Mouse (Mus musculus): ENCODE results near the gene Fam81b. TPM values are rescaled to one million over a fixed set of nuclear protein-coding genes. Genes with fewer than 3 reads are reported as not detected.
"Not testable (repeated sequence)": the region's sequence is repeated elsewhere in the genome, so short reads cannot be mapped to it uniquely, and the experiment has no call there.

Gene Fam81b
- not detected in 2 replicates for polyA plus RNA-seq (2015; fragmentation: Nextera tagmentation; extraction: Ambion mirVana)

DNA sequence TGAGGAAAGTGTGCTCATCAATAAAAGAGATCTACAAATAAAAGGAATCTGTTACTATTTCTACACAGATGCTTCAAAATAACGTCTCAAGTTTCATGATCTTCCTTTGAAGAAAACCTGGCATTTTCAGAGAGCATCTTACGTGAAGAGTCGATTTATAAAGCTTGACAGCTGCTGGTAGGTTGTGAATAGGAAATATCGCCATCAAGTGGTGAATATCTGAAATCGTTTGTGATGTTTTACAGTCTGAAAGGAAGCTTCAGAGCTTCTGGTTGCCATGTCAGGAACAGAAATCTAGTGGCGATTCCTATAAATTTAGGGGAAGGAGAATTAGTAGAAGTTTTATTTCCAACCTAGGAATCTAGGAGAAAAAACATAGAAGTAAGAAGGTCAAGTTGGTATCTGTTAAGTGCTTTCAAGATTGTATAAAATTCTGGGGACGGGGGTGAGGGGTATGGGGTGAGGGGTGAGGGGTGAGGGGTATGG, at the start of gene Fam81b:
Fam81b (minus strand) TSS at position 436 of the 486 bp plus-strand sequence.
- no peak within 1 kb of the TSS for H3K27ac ChIP-seq (replicated peaks)
- H3K4me3 ChIP-seq (replicated peaks): no peak within 1 kb of the TSS
- ATAC-seq (ENCODE audit: insufficient read depth): no peak
- no peaks in the 10 kb centered on the region for H3K9me3 ChIP-seq (replicated peaks)
- no peaks in the 10 kb centered on the region for H3K27me3 ChIP-seq
- no peaks in the 10 kb centered on the region for H3K36me3 ChIP-seq (replicated peaks)
- H3K9ac ChIP-seq: no peak within 1 kb of the TSS
- 29% methylated on average over 7 of the region's 7 CpGs for WGBS (ENCODE audit: insufficient replicate concordance)
- no peaks in the 10 kb centered on the region for H3K4me1 ChIP-seq (replicated peaks)
- no peak within 1 kb of the TSS for H3K4me2 ChIP-seq

DNA sequence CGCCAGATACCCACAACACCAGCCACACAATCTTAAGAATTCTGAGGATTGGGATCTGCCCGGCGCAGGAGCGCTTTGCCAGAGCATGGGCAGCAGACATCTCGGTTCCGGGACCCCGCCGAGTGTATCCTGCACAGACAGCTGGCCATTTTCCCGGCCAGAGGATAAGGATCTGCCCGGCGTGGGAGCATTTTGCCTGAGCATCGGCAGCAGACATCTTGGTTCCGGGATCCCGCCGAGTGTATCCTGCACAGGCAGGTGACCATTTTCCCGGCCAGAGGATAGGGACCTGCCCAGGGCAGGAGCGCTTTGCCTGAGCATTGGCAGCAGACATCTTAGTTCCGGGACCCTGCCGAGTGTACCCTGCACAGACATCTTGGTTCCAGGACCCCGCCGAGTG, 41.1 kb upstream of the Fam81b start:
- H3K4me1 ChIP-seq (replicated peaks); H3K9ac ChIP-seq; H3K27ac ChIP-seq (replicated peaks); H3K27me3 ChIP-seq; ATAC-seq (ENCODE audit: insufficient read depth); H3K4me3 ChIP-seq (replicated peaks); H3K4me2 ChIP-seq; H3K36me3 ChIP-seq (replicated peaks); H3K9me3 ChIP-seq (replicated peaks): not testable (repeated sequence)
- WGBS (ENCODE audit: insufficient replicate concordance): 66% methylated on average over 21 of the region's 21 CpGs

DNA sequence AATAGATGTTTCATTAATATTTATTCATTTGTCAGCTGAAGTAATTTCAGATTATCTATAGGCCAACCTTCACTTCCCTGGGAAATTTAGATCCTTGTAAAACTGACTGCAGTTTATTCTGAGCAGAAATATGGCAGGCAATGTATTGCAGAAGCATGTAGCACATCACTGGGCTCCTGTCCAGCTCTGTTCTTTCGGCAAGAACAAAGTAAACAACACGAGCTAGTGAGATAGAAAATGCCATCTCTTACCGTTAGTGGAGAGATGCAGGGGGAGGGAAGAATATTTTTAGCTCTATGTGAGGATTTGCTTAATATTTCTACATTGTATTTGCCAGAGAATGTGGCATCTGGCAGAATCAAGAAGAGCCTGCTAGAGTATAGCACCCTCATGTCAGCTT, 13.8 kb upstream of the Fam81b start:
- 43% methylated on average over 3 of the region's 3 CpGs for WGBS (ENCODE audit: insufficient replicate concordance)
- ATAC-seq (ENCODE audit: insufficient read depth): no peak

DNA sequence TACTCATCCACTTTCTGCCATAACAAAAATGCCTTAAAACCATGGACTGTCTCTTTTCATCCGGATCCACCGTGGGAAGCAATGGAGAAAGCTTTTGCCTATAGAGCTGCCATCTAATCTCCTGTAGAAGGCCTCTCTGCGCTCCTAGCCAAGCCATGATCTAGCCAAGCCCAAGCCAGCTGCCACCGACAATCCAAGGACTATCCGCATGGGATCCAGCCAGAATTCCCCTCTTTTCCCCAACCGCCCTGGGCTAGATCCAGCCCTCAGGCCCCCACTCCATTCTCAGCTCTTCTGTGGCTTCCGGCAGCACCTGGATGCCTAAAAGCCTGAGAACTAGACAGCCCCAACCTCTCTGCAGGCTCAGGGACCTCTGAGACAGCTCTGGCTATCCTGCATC, 6.7 kb upstream of the Fam81b start:
- ATAC-seq (ENCODE audit: insufficient read depth): no peak
- no peaks in the 10 kb centered on the region for H3K9me3 ChIP-seq (replicated peaks)
- no peak overlapping the region for H3K9ac ChIP-seq
- no peak overlapping the region for H3K4me2 ChIP-seq
- 67% methylated on average over 7 of the region's 7 CpGs for WGBS (ENCODE audit: insufficient replicate concordance)
- H3K4me3 ChIP-seq (replicated peaks): no peak overlapping the region
- H3K27ac ChIP-seq (replicated peaks): no peak overlapping the region
- H3K27me3 ChIP-seq: no peaks in the 10 kb centered on the region
- H3K36me3 ChIP-seq (replicated peaks): no peaks in the 10 kb centered on the region
- H3K4me1 ChIP-seq (replicated peaks): no peaks in the 10 kb centered on the region

More for the DNA sequence above, 13.8 kb upstream of the Fam81b start:
- Histone ChIP-seq H3K4me3 (replicated peaks) (no peak overlapping the region), H3K4me2 (no peak overlapping the region), H3K9me3 (replicated peaks) (no peaks in the 10 kb centered on the region), H3K27me3 (no peaks in the 10 kb centered on the region), H3K4me1 (replicated peaks) (no peaks in the 10 kb centered on the region), H3K9ac (no peak overlapping the region), H3K36me3 (replicated peaks) (no peaks in the 10 kb centered on the region), H3K27ac (replicated peaks) (no peak overlapping the region)

DNA sequence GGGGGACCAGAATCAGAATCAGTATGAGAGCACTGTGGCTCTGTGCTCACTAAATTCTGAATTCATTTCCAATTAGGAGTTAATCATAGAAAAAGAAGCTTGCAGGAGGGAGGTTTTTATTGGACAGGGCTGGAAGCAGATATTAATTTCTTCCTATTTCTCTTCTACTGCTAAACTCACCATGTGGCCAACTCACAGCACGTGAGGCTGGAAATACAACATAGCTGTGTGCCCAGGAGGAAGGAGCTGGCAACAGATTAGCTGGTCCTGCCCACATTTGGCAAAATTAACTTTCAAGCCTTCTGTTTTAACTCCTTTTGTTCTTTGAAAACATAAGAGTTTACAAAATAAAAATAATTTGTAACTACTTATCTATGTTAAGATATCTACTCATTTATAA, 3.9 kb upstream of the Fam81b start:
- no peak for ATAC-seq (ENCODE audit: insufficient read depth)
- Histone ChIP-seq H3K9ac (no peak overlapping the region), H3K4me2 (no peak overlapping the region), H3K27ac (replicated peaks) (no peak overlapping the region), H3K9me3 (replicated peaks) (no peaks in the 10 kb centered on the region), H3K27me3 (no peaks in the 10 kb centered on the region), H3K4me3 (replicated peaks) (no peak overlapping the region), H3K36me3 (replicated peaks) (no peaks in the 10 kb centered on the region), H3K4me1 (replicated peaks) (no peaks in the 10 kb centered on the region)
- 28% methylated on average over 1 of the region's 1 CpGs for WGBS (ENCODE audit: insufficient replicate concordance)

DNA sequence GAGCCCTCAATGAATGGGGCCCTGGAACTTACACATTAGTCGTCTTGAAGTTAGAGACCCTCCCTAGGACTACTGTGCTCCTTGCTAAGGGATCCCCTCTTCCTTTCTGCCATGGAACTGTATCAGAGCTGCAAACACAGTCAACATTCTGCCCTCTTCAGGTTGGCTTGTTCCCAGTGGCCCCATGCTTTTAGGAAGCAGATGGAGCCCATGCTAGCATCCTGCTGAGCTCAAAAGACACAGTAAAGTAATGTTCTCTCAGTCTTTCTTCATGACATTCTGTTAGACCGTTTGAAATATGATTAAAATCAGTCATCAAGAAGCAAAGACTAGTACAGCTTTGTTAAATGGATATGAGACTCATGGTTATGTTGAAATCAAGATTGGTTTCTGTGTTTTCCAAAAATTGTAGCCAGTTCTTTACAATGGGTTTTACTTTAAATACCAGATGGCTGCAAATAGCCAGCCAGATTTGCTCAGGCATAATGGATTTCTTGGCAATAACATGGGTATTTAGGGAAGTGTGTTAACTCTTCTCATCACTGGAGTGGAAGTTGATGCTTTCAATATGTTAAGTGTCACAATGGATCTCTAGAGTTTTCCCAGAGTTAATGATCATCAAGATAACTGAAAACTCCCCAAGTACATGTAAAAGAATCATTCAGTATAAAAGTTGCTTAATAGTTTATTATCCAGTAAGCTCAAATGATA, 938 bp upstream of the Fam81b start:
- no peak overlapping the region for H3K9ac ChIP-seq
- no peaks in the 10 kb centered on the region for H3K9me3 ChIP-seq (replicated peaks)
- H3K4me1 ChIP-seq (replicated peaks): no peaks in the 10 kb centered on the region
- no peaks in the 10 kb centered on the region for H3K36me3 ChIP-seq (replicated peaks)
- H3K27me3 ChIP-seq: no peaks in the 10 kb centered on the region
- no peak for ATAC-seq (ENCODE audit: insufficient read depth)
- no peak overlapping the region for H3K4me2 ChIP-seq
- 26% methylated on average over 2 of the region's 2 CpGs for WGBS (ENCODE audit: insufficient replicate concordance)
- H3K4me3 ChIP-seq (replicated peaks): no peak overlapping the region
- no peak overlapping the region for H3K27ac ChIP-seq (replicated peaks)

DNA sequence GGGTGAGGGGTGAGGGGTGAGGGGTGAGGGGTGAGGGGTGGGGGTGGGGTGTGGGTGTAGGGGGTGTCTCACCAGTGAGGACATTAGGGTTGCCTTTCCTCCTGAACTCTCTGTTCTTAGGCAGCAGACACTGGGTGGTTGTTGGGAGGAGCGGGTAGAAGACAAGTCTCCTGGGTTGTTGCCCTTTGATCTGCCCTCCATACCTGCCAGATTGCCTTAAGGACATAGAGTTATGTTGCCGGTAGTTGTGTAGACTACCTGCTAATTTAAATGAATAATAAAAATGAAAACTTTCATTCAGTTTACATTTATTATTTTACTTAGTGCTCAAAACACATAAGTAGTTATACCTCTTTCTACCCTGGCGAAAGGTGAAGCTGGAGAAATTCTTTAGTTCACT, 369 bp upstream of the Fam81b start:
- no peak overlapping the region for H3K27ac ChIP-seq (replicated peaks)
- H3K27me3 ChIP-seq: no peaks in the 10 kb centered on the region
- 68% methylated on average over 3 of the region's 3 CpGs for WGBS (ENCODE audit: insufficient replicate concordance)
- no peak overlapping the region for H3K9ac ChIP-seq
- no peaks in the 10 kb centered on the region for H3K36me3 ChIP-seq (replicated peaks)
- H3K9me3 ChIP-seq (replicated peaks): no peaks in the 10 kb centered on the region
- no peak for ATAC-seq (ENCODE audit: insufficient read depth)
- no peaks in the 10 kb centered on the region for H3K4me1 ChIP-seq (replicated peaks)
- no peak overlapping the region for H3K4me3 ChIP-seq (replicated peaks)
- no peak overlapping the region for H3K4me2 ChIP-seq

DNA sequence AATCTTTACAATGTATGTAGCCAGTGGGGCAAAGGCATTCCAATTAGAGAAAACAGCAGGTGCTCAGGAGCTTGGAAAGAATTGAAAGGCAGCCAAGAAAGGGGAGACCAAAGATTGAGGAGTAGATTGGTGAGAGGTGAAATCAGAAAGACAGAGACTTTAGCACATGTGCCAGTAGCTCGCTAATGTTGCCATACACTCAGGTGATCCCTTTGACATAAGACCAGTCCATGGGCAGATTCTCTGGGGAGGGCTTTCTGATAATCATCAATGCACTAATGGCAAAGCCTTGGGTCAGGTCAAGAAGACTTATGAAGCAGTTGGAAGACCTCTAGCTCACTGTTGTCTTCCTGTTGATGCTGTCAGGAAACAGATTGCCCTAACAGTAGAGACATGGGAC, 671 bp downstream of the Fam81b start:
- Histone ChIP-seq H3K27ac (replicated peaks) (no peak overlapping the region), H3K36me3 (replicated peaks) (no peaks in the 10 kb centered on the region), H3K9me3 (replicated peaks) (no peaks in the 10 kb centered on the region), H3K4me2 (no peak overlapping the region), H3K27me3 (no peaks in the 10 kb centered on the region), H3K4me3 (replicated peaks) (no peak overlapping the region), H3K4me1 (replicated peaks) (no peaks in the 10 kb centered on the region), H3K9ac (no peak overlapping the region)
- WGBS (ENCODE audit: insufficient replicate concordance): 51% methylated on average over 1 of the region's 1 CpGs
- ATAC-seq (ENCODE audit: insufficient read depth): no peak

DNA sequence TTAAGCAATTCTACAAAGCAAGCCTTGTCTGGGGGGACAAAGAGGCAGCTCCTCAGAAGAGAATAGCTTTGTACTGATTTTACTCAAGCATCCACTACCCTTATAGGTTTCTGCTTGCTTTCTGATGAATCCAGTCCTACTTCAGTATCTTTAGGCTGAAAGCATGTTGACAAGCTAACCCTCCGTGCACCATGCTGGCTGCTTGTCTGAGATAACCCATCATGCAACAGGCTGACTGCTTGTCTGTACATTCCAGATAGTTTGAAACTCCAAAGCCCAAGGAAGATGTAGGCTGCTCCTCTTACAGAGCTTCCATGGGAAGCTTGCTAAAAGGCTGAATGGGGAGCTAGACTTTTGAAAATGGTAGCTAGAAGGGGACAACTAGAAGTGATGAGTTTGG, 1.7 kb downstream of the Fam81b start:
- Histone ChIP-seq H3K4me1 (replicated peaks) (no peaks in the 10 kb centered on the region), H3K4me3 (replicated peaks) (no peak overlapping the region), H3K9me3 (replicated peaks) (no peaks in the 10 kb centered on the region), H3K27me3 (no peaks in the 10 kb centered on the region), H3K27ac (replicated peaks) (no peak overlapping the region), H3K4me2 (no peak overlapping the region), H3K36me3 (replicated peaks) (no peaks in the 10 kb centered on the region), H3K9ac (no peak overlapping the region)
- ATAC-seq (ENCODE audit: insufficient read depth): no peak
- WGBS (ENCODE audit: insufficient replicate concordance): 30% methylated on average over 1 of the region's 1 CpGs

DNA sequence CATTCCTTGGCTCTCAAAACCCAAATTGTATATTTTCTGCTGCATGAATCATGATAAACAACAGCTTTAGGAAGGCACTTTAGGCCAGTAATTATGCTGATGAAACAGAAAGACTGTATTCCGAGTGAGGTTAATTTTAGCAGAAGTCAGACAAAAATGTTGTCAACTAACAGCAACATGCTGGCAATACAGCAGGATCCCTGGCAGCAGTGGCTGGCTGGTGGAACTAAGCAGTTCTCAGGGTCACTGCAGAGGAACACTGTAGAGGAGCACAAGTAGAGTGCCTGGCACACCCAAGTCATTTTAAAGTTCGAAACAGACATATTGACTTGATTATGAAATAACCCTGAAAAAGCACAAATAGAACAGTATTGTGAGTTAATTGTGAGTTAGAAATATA, 2.8 kb downstream of the Fam81b start:
- Histone ChIP-seq H3K4me1 (replicated peaks) (no peaks in the 10 kb centered on the region), H3K27ac (replicated peaks) (no peak overlapping the region), H3K9me3 (replicated peaks) (no peaks in the 10 kb centered on the region), H3K27me3 (no peaks in the 10 kb centered on the region), H3K4me2 (no peak overlapping the region), H3K4me3 (replicated peaks) (no peak overlapping the region), H3K36me3 (replicated peaks) (no peaks in the 10 kb centered on the region), H3K9ac (no peak overlapping the region)
- WGBS (ENCODE audit: insufficient replicate concordance): 58% methylated on average over 2 of the region's 2 CpGs
- ATAC-seq (ENCODE audit: insufficient read depth): no peak

DNA sequence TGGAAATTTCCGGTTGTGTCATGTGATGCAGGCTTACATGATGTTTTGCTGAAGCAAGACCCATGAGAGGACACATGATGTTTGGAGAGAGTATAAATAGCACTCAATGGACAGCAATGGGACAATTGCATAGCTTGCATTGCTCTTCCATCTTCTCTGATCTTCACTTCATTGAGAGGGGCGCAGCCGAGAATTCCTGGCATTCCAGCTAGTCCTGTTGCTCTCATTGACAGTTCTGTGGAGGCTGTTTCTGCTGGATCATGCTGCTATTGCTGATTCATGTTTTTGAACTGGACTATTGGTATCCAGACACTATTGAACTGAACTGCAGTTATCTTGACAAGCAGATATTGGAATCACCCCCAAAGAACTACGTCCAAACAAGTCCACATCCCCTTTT, 12.8 kb downstream of the Fam81b start:
- no peaks in the 10 kb centered on the region for H3K36me3 ChIP-seq (replicated peaks)
- H3K9me3 ChIP-seq (replicated peaks): no peaks in the 10 kb centered on the region
- ATAC-seq (ENCODE audit: insufficient read depth): no peak
- H3K4me3 ChIP-seq (replicated peaks): no peak overlapping the region
- H3K27me3 ChIP-seq: no peaks in the 10 kb centered on the region
- H3K27ac ChIP-seq (replicated peaks): no peak overlapping the region
- H3K4me2 ChIP-seq: no peak overlapping the region
- H3K9ac ChIP-seq: no peak overlapping the region
- no peaks in the 10 kb centered on the region for H3K4me1 ChIP-seq (replicated peaks)
- WGBS (ENCODE audit: insufficient replicate concordance): 58% methylated on average over 4 of the region's 4 CpGs

DNA sequence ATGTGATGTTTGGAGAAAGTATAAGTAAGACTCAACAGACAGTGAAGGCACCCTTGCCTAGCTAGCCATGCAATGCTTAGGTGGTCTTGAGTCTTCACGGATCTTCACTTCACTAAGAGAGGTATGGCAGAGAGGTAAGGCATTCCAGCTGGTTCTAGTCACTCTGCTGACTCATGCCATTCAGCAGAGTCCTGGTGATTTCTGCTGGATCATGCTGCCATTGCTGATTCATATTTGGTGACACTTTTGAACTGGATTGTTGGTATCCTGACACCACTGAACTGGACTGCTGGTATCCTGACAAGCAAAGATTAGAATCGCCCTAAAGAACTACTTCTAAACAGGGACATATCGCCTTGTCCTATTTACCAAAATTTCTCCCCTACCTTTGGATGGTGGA, 20.3 kb downstream of the Fam81b start:
- Histone ChIP-seq H3K9me3 (replicated peaks) (no peaks in the 10 kb centered on the region), H3K4me1 (replicated peaks) (no peaks in the 10 kb centered on the region), H3K36me3 (replicated peaks) (no peaks in the 10 kb centered on the region), H3K4me2 (no peak overlapping the region), H3K4me3 (replicated peaks) (no peak overlapping the region), H3K9ac (no peak overlapping the region), H3K27me3 (no peaks in the 10 kb centered on the region), H3K27ac (replicated peaks) (no peak overlapping the region)
- 59% methylated on average over 3 of the region's 3 CpGs for WGBS (ENCODE audit: insufficient replicate concordance)
- no peak for ATAC-seq (ENCODE audit: insufficient read depth)
